Mouse (Mus musculus) intestine, embryonic 16.5 days (tissue): Measurements from ENCODE around the gene Sh3glb2. TPM values are rescaled to one million over a fixed set of nuclear protein-coding genes. Genes with fewer than 3 reads are reported as not detected.

Experiments used
- ATAC-seq: fragments of 200-750 bp; cut with Nextera tagmentation; 2 replicates; pipeline ENCODE4 v1.8.0; 2017; ENCODE audit warnings: moderate TSS enrichment, moderate library complexity
- H3K27ac ChIP-seq: fragments of 300-500 bp; sonication (generic); 2 replicates; pipeline ENCODE4 v1.5.1; 2014; ENCODE audit warnings: mild to moderate bottlenecking, low read length
- H3K27me3 ChIP-seq: fragments of 300-500 bp; sonication (generic); replicated peaks from 2 replicates; pipeline ENCODE4 v1.6.1; 2014; ENCODE audit warnings: low read length, control low read depth, mixed read lengths; ENCODE audit not compliant: control insufficient read depth, insufficient read depth
- H3K36me3 ChIP-seq: fragments of 300-500 bp; sonication (generic); 2 replicates; pipeline ENCODE4 v1.6.1; 2014; ENCODE audit warnings: low read length, control low read depth; ENCODE audit not compliant: control insufficient read depth, insufficient read depth
- H3K4me1 ChIP-seq: fragments of 300-500 bp; sonication (generic); 2 replicates; pipeline ENCODE4 v1.6.1; 2014; ENCODE audit warnings: low read length, control low read depth, mixed read lengths; ENCODE audit not compliant: control insufficient read depth, insufficient read depth
- H3K4me2 ChIP-seq: fragments of 300-500 bp; sonication (generic); 2 replicates; pipeline ENCODE4 v1.6.1; 2014; ENCODE audit warnings: low read depth, low read length, control low read depth
- H3K4me3 ChIP-seq: fragments of 300-500 bp; sonication (generic); 2 replicates; pipeline ENCODE4 v1.5.1; 2014; ENCODE audit warnings: mild to moderate bottlenecking, low read length
- H3K9ac ChIP-seq: fragments of 300-500 bp; sonication (generic); 2 replicates; pipeline ENCODE4 v1.6.1; 2014; ENCODE audit warnings: low read depth, low read length
- H3K9me3 ChIP-seq: fragments of 300-500 bp; sonication (generic); 2 replicates; pipeline ENCODE4 v1.6.1; 2016; ENCODE audit warnings: low read length, control low read depth; ENCODE audit not compliant: control insufficient read depth
- WGBS: fragments of 180-500 bp; shearing (Covaris S2); extraction: QIAGEN DNeasy Blood & Tissue Kit; methylation state at CpG from one replicate; pipeline ENCODE4 v1.1.7; 2014; 5-methylcytosine and 5-hydroxymethylcytosine counted together
- polyA plus RNA-seq: library from polyadenylated mRNA; unstranded; fragments of >200 nt; fragmentation: Nextera tagmentation; extraction: Ambion mirVana; gene quantifications from 2 replicates; pipeline ENCODE4 v1.2.1, GENCODE M21; 2015

The Sh3glb2 gene
- polyA plus RNA-seq, 1 experiment from 2014 or later: 71.4 TPM

- 0 out of 2 replicates have a peak, but pooled peaks have one; percentile 26 for ATAC-seq
- no peak overlapping the region for H3K4me3 ChIP-seq
- H3K4me2 ChIP-seq: no peak overlapping the region
- peaks cover 31% of the 10 kb centered on the region for H3K36me3 ChIP-seq
- 59% methylated on average over 20 of the region's 20 CpGs for WGBS
- no peaks in the 10 kb centered on the region for H3K9me3 ChIP-seq
- no peaks in the 10 kb centered on the region for H3K27me3 ChIP-seq
- peaks cover 13% of the 10 kb centered on the region for H3K4me1 ChIP-seq
- H3K27ac ChIP-seq: no peak overlapping the region
- peak overlapping the region; percentile 10; the same call in 1 of the 2 replicates for H3K9ac ChIP-seq
Measured at GRCm38 (mm10) chr2:30399191-30400171, 40.3 kb upstream of the Sh3glb2 start.

GRCm38 (mm10) chr2:30397986-30398512, 38.9 kb upstream of the Sh3glb2 start:
- Histone ChIP-seq H3K27me3 (no peaks in the 10 kb centered on the region), H3K4me3 (no peak overlapping the region), H3K36me3 (peaks cover 31% of the 10 kb centered on the region), H3K4me1 (peaks cover 27% of the 10 kb centered on the region), H3K9me3 (no peaks in the 10 kb centered on the region), H3K4me2 (no peak overlapping the region), H3K9ac (no peak overlapping the region), H3K27ac (no peak overlapping the region)
- no peak for ATAC-seq
- 82% methylated on average over 10 of the region's 10 CpGs for WGBS

- peaks cover 26% of the 10 kb centered on the region for H3K36me3 ChIP-seq
- H3K4me2 ChIP-seq: no peak overlapping the region
- H3K4me3 ChIP-seq: no peak overlapping the region
- H3K4me1 ChIP-seq: peaks cover 27% of the 10 kb centered on the region
- no peaks in the 10 kb centered on the region for H3K27me3 ChIP-seq
- no peak overlapping the region for H3K27ac ChIP-seq
- no peak for ATAC-seq
- 0 out of 2 replicates have a peak overlapping the region, but pooled peaks have one; percentile 8 for H3K9ac ChIP-seq
- 72% methylated on average over 7 of the region's 7 CpGs for WGBS
- no peaks in the 10 kb centered on the region for H3K9me3 ChIP-seq
Measured at GRCm38 (mm10) chr2:30396246-30396645, 37.1 kb upstream of the Sh3glb2 start.

- H3K27ac ChIP-seq: no peak overlapping the region
- 94% methylated on average over 7 of the region's 7 CpGs for WGBS
- no peaks in the 10 kb centered on the region for H3K27me3 ChIP-seq
- H3K4me2 ChIP-seq: no peak overlapping the region
- peaks cover 28% of the 10 kb centered on the region for H3K4me1 ChIP-seq
- H3K4me3 ChIP-seq: no peak overlapping the region
- ATAC-seq: no peak
- 0 out of 2 replicates have a peak overlapping the region, but pooled peaks have one; percentile 8 for H3K9ac ChIP-seq
- H3K9me3 ChIP-seq: no peaks in the 10 kb centered on the region
- peaks cover 26% of the 10 kb centered on the region for H3K36me3 ChIP-seq
Measured at GRCm38 (mm10) chr2:30395757-30396156, 36.6 kb upstream of the Sh3glb2 start.

GRCm38 (mm10) chr2:30393370-30393656, 34.2 kb upstream of the Sh3glb2 start:
- Histone ChIP-seq H3K4me3 (peak overlapping the region; percentile 91), H3K27ac (peak overlapping the region; percentile 96), H3K36me3 (peaks cover 15% of the 10 kb centered on the region), H3K9ac (peak overlapping the region; percentile 83), H3K4me1 (peaks cover 30% of the 10 kb centered on the region), H3K9me3 (no peaks in the 10 kb centered on the region), H3K27me3 (no peaks in the 10 kb centered on the region), H3K4me2 (peak overlapping the region; percentile 59)
- 0 out of 2 replicates have a peak, but pooled peaks have one; percentile 11 for ATAC-seq
- 41% methylated on average over 1 of the region's 1 CpGs for WGBS

- WGBS: under 1% methylated on average over 54 of the region's 54 CpGs
- peak overlapping the region; percentile 83 for H3K9ac ChIP-seq
- H3K4me1 ChIP-seq: peaks cover 30% of the 10 kb centered on the region
- H3K27ac ChIP-seq: peak overlapping the region; percentile 96
- H3K4me3 ChIP-seq: peak overlapping the region; percentile 91
- peak overlapping the region; percentile 59 for H3K4me2 ChIP-seq
- peak; percentile 73 for ATAC-seq
- no peaks in the 10 kb centered on the region for H3K27me3 ChIP-seq
- H3K9me3 ChIP-seq: no peaks in the 10 kb centered on the region
- peaks cover 12% of the 10 kb centered on the region; the same call in 1 of the 2 replicates for H3K36me3 ChIP-seq
Measured at GRCm38 (mm10) chr2:30392577-30393369, 33.6 kb upstream of the Sh3glb2 start.

GRCm38 (mm10) chr2:30392114-30392576, 33.0 kb upstream of the Sh3glb2 start, which contains the start of gene Dolpp1:
TSS of gene Dolpp1 (plus strand) at chr2:30392254.
- peak within 1 kb of the TSS; percentile 83 for H3K9ac ChIP-seq
- no peaks in the 10 kb centered on the region for H3K9me3 ChIP-seq
- ATAC-seq: peak; percentile 97
- peaks cover 30% of the 10 kb centered on the region for H3K4me1 ChIP-seq
- under 1% methylated on average over 40 of the region's 40 CpGs for WGBS
- H3K4me3 ChIP-seq: peak within 1 kb of the TSS; percentile 91
- peak within 1 kb of the TSS; percentile 96 for H3K27ac ChIP-seq
- H3K4me2 ChIP-seq: peak within 1 kb of the TSS; percentile 59
- H3K36me3 ChIP-seq: peaks cover 8% of the 10 kb centered on the region; the same call in 1 of the 2 replicates
- H3K27me3 ChIP-seq: no peaks in the 10 kb centered on the region

- Histone ChIP-seq H3K27me3 (no peaks in the 10 kb centered on the region), H3K27ac (no peak overlapping the region), H3K4me1 (peaks cover 12% of the 10 kb centered on the region), H3K9ac (no peak overlapping the region), H3K36me3 (no peaks in the 10 kb centered on the region), H3K9me3 (no peaks in the 10 kb centered on the region), H3K4me3 (no peak overlapping the region), H3K4me2 (no peak overlapping the region)
- ATAC-seq: no peak
- 82% methylated on average over 2 of the region's 2 CpGs for WGBS
Measured at GRCm38 (mm10) chr2:30389000-30389399, 29.9 kb upstream of the Sh3glb2 start.

GRCm38 (mm10) chr2:30386913-30387312, 27.8 kb upstream of the Sh3glb2 start:
- H3K27me3 ChIP-seq: no peaks in the 10 kb centered on the region
- H3K9ac ChIP-seq: no peak overlapping the region
- no peak for ATAC-seq
- no peak overlapping the region for H3K4me3 ChIP-seq
- H3K4me2 ChIP-seq: no peak overlapping the region
- peaks cover 5% of the 10 kb centered on the region; the same call in 1 of the 2 replicates for H3K36me3 ChIP-seq
- no peaks in the 10 kb centered on the region for H3K9me3 ChIP-seq
- WGBS: 82% methylated on average over 9 of the region's 9 CpGs
- 0 out of 2 replicates have a peak, but pooled peaks cover 3% of the 10 kb centered on the region for H3K4me1 ChIP-seq
- H3K27ac ChIP-seq: no peak overlapping the region
